Mouse (Mus musculus): ENCODE data around the gene Acr. TPM values are rescaled to one million over a fixed set of nuclear protein-coding genes. Genes with fewer than 3 reads are reported as not detected.
A peak's percentile ranks its signal among the peaks of the same experiment; 100 is the strongest.

The Acr gene
- polyA plus RNA-seq, 1 experiment from 2014 or later: 0.16 TPM

GRCm38 (mm10) chr15:89547824-89548601 is 20.1 kb upstream of the Acr start:
- DNase-seq (peak; percentile 56), ATAC-seq (ENCODE audit: insufficient read depth) (peak; percentile 85)
- Histone ChIP-seq H3K27ac (ENCODE audit: low read depth) (no peak overlapping the region), H3K4me3 (ENCODE audit: low read depth, low read length) (peak overlapping the region; percentile 32), H3K9ac (peak overlapping the region; percentile 38; the same call in 1 of the 2 replicates), H3K27me3 (ENCODE audit: insufficient read depth, low read length) (no peaks in the 10 kb centered on the region), H3K4me1 (ENCODE audit: insufficient read depth) (no peaks in the 10 kb centered on the region), H3K4me2 (peak overlapping the region; percentile 66), H3K9me3 (ENCODE audit: low read depth, low read length) (no peaks in the 10 kb centered on the region), H3K36me3 (ENCODE audit: insufficient read depth) (peaks cover 46% of the 10 kb centered on the region; the same call in 1 of the 2 replicates)
- 16% methylated on average over 58 of the region's 58 CpGs for WGBS
- peak; percentile 50 for TF ChIP-seq CTCF (IDR thresholded peaks at IDR 0.05; ENCODE audit: low read depth)

- no peak overlapping the region for H3K27ac ChIP-seq (ENCODE audit: low read depth)
- 0 out of 2 replicates have a peak, but pooled peaks have one; percentile 2 for ATAC-seq (ENCODE audit: insufficient read depth)
- H3K4me1 ChIP-seq (ENCODE audit: insufficient read depth): no peaks in the 10 kb centered on the region
- peak overlapping the region; percentile 66; the same call in 1 of the 2 replicates for H3K4me2 ChIP-seq
- H3K9me3 ChIP-seq (ENCODE audit: low read depth, low read length): no peaks in the 10 kb centered on the region
- H3K9ac ChIP-seq: no peak overlapping the region
- H3K27me3 ChIP-seq (ENCODE audit: insufficient read depth, low read length): no peaks in the 10 kb centered on the region
- no peak for TF ChIP-seq CTCF (IDR thresholded peaks at IDR 0.05; ENCODE audit: low read depth)
- WGBS: 48% methylated on average over 11 of the region's 11 CpGs
- H3K4me3 ChIP-seq (ENCODE audit: low read depth, low read length): no peak overlapping the region
- DNase-seq: no peak
- peaks cover 43% of the 10 kb centered on the region; the same call in 1 of the 2 replicates for H3K36me3 ChIP-seq (ENCODE audit: insufficient read depth)
Observed at GRCm38 (mm10) chr15:89548837-89549236, 19.3 kb upstream of the Acr start.

DNA sequence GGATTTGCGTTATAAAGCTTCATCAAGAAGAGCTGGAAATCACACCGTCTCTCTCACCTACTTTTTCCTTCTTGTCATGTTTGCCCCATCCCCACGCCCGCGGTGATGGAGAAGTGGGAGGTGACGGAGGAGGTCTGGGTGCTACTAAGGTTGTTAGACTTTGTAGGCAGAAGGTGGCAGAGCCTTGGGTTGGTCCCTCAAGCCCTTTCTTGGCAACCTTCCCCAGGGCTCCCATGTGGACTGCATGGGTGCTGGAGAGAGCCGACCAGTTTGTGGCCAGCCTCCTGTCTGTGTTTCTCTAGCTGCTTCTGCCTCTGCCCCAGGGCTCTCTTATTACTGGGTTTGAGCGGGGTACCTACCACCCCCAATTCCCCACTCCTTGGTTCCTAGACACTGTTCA is 17.6 kb upstream of the Acr start:
- Histone ChIP-seq H3K27ac (ENCODE audit: low read depth) (no peak overlapping the region), H3K36me3 (ENCODE audit: insufficient read depth) (peaks cover 43% of the 10 kb centered on the region; the same call in 1 of the 2 replicates), H3K4me2 (no peak overlapping the region), H3K9me3 (ENCODE audit: low read depth, low read length) (no peaks in the 10 kb centered on the region), H3K27me3 (ENCODE audit: insufficient read depth, low read length) (no peaks in the 10 kb centered on the region), H3K9ac (no peak overlapping the region), H3K4me1 (ENCODE audit: insufficient read depth) (no peaks in the 10 kb centered on the region), H3K4me3 (ENCODE audit: low read depth, low read length) (no peak overlapping the region)
- 83% methylated on average over 8 of the region's 8 CpGs for WGBS
- no peak for ATAC-seq (ENCODE audit: insufficient read depth)
- TF ChIP-seq CTCF (IDR thresholded peaks at IDR 0.05; ENCODE audit: low read depth): no peak
- no peak for DNase-seq

DNA sequence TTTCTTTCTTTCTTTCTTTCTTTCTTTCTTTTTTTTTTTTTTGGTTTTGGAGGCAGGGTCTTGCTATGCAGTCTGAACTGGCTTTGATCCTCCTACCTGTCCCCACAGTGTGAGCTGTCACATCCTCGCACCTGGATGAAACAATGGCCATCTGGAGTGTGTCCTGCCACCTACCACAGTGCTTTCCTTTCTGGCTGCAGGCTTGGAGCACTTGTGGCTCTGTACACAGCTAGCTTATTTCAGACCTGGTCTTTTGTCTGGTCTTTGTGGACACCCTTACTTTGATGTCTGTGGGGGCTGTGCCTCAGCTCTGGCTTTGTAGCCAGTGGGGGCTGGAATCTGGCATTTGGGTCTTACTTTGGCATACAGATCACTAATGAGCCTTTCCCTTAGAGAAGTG is 16.4 kb upstream of the Acr start:
- no peak for ATAC-seq (ENCODE audit: insufficient read depth)
- TF ChIP-seq CTCF (IDR thresholded peaks at IDR 0.05; ENCODE audit: low read depth): no peak
- 84% methylated on average over 1 of the region's 1 CpGs for WGBS
- Histone ChIP-seq H3K27me3 (ENCODE audit: insufficient read depth, low read length) (peaks cover 8% of the 10 kb centered on the region), H3K4me3 (ENCODE audit: low read depth, low read length) (no peak overlapping the region), H3K9ac (no peak overlapping the region), H3K4me2 (no peak overlapping the region), H3K4me1 (ENCODE audit: insufficient read depth) (no peaks in the 10 kb centered on the region), H3K27ac (ENCODE audit: low read depth) (no peak overlapping the region), H3K36me3 (ENCODE audit: insufficient read depth) (peaks cover 40% of the 10 kb centered on the region; the same call in 1 of the 2 replicates), H3K9me3 (ENCODE audit: low read depth, low read length) (no peaks in the 10 kb centered on the region)
- no peak for DNase-seq

DNA sequence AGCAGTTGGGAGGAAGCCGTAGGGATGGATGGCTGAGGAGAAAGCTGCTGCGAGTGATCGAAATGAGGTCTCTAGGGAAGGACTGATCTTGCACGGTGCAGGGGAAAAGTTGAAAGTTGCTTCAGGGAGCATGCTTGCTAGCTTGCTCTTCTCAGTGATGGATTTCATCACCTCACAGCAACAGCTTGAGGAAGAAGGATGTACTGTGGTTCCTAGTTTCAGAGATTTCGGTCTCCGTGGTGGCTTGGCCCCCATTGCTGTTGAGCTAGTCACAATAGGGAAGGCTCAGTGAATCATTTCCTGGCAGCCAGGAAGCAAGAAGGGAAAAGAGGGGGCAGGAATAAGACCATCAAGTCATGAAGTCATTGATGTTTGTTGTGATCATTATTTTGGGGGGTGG is 12.5 kb upstream of the Acr start:
- peaks cover 15% of the 10 kb centered on the region; the same call in 1 of the 2 replicates for H3K36me3 ChIP-seq (ENCODE audit: insufficient read depth)
- WGBS: 82% methylated on average over 6 of the region's 6 CpGs
- H3K27ac ChIP-seq (ENCODE audit: low read depth): no peak overlapping the region
- no peak overlapping the region for H3K4me2 ChIP-seq
- no peak overlapping the region for H3K4me3 ChIP-seq (ENCODE audit: low read depth, low read length)
- no peaks in the 10 kb centered on the region for H3K9me3 ChIP-seq (ENCODE audit: low read depth, low read length)
- peaks cover 34% of the 10 kb centered on the region for H3K27me3 ChIP-seq (ENCODE audit: insufficient read depth, low read length)
- no peak overlapping the region for H3K9ac ChIP-seq
- ATAC-seq (ENCODE audit: insufficient read depth): no peak
- no peak for TF ChIP-seq CTCF (IDR thresholded peaks at IDR 0.05; ENCODE audit: low read depth)
- no peak for DNase-seq
- 0 out of 2 replicates have a peak, but pooled peaks cover 3% of the 10 kb centered on the region for H3K4me1 ChIP-seq (ENCODE audit: insufficient read depth)

DNA sequence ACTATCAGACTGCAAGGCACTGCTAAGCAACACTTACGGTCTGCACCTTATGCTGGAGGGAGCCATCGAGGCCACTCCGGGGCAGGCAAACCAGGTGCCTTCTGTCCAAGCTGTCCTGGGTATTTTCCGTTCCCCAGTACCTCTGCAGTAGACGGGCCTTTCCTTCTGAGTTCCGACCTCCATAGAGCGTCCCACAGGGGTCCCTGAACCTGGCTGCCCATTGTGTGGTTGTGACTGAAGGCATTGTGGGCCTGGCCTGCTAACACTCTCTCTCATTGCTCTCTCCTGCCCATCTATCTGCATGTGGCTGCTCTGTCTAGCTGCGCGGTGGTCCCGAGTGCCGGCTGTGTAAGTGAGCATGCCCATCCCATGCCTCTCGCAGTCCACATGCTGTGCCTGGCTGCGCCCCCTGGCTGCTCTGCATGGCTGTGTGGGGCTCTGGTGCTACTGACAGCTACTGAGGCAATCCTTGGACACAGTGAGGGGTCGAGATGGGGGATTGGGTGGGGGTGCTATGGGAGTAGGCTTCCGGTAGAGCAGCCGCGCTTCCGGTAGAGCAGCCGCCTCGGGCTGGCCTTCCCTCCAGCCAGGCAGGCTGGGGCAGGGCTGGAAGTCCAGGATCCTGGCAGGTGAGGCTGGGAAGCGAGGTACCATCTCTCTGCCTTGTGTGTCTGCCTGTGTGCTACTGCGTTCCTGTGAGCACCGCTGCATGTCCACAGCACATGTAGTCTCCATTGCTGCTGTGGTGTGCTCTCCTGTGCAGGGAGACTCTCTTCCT is 11.5 kb upstream of the Acr start:
- TF ChIP-seq CTCF (IDR thresholded peaks at IDR 0.05; ENCODE audit: low read depth): peak; percentile 65
- DNase-seq: peak; percentile 50
- Histone ChIP-seq H3K4me3 (ENCODE audit: low read depth, low read length) (no peak overlapping the region), H3K4me2 (peak overlapping the region; percentile 36; the same call in 1 of the 2 replicates), H3K9ac (no peak overlapping the region), H3K36me3 (ENCODE audit: insufficient read depth) (peaks cover 7% of the 10 kb centered on the region; the same call in 1 of the 2 replicates), H3K9me3 (ENCODE audit: low read depth, low read length) (no peaks in the 10 kb centered on the region), H3K27ac (ENCODE audit: low read depth) (no peak overlapping the region), H3K27me3 (ENCODE audit: insufficient read depth, low read length) (peaks cover 34% of the 10 kb centered on the region), H3K4me1 (ENCODE audit: insufficient read depth) (0 out of 2 replicates have a peak, but pooled peaks cover 3% of the 10 kb centered on the region)
- ATAC-seq (ENCODE audit: insufficient read depth): peak; percentile 24; the same call in 1 of the 2 replicates
- 28% methylated on average over 23 of the region's 23 CpGs for WGBS

Data from lung, embryonic 14.5 days (tissue).